Mouse (Mus musculus) myocyte (in vitro differentiated cells): ENCODE data around the gene Olfr1287. TPM values are rescaled to one million over a fixed set of nuclear protein-coding genes. Genes with fewer than 3 reads are reported as not detected.

Source experiments
- H3K27me3 ChIP-seq: one replicate; pipeline ENCODE4 v1.6.1; 2011; ENCODE audit not compliant: control insufficient read depth, insufficient read depth, insufficient read length
- H3K36me3 ChIP-seq: one replicate; pipeline ENCODE4 v1.6.1; 2011; ENCODE audit not compliant: control insufficient read depth, insufficient read depth
- H3K4me2 ChIP-seq: one replicate; pipeline ENCODE4 v1.6.1; 2011; ENCODE audit warnings: low read depth, control low read depth
- H3K4me3 ChIP-seq: one replicate; pipeline ENCODE4 v1.5.1; 2011; ENCODE audit warnings: mild to moderate bottlenecking, control low read depth, moderate library complexity
- H3K79me2 ChIP-seq: one replicate; pipeline ENCODE4 v1.6.1; 2011; ENCODE audit not compliant: control insufficient read depth, insufficient read depth
- H3ac ChIP-seq: one replicate; pipeline ENCODE4 v1.6.1; 2011; ENCODE audit not compliant: control insufficient read depth, insufficient read length
- CEBPB ChIP-seq: IDR thresholded peaks from 2 replicates; pipeline ENCODE4 v1.6.1; 2011; ENCODE audit warnings: mild to moderate bottlenecking, moderate library complexity; ENCODE audit not compliant: poor library complexity, insufficient read depth, severe bottlenecking
- E2F4 ChIP-seq: IDR thresholded peaks from one replicate; pipeline ENCODE4 v1.6.1; 2011; ENCODE audit warnings: mild to moderate bottlenecking, control low read depth, moderate library complexity; ENCODE audit not compliant: insufficient read depth
- MAX ChIP-seq: IDR thresholded peaks from one replicate; pipeline ENCODE4 v1.6.1; 2011; ENCODE audit warnings: low read depth, mild to moderate bottlenecking, control low read depth
- MYOD1 ChIP-seq, 3 experiments: IDR thresholded peaks; one replicate each; pipeline ENCODE4 v1.6.1; 2011; ENCODE audit warnings: control low read depth in 2 of 3, low read depth in 2 of 3, mild to moderate bottlenecking in 2 of 3, moderate library complexity in 1 of 3; ENCODE audit not compliant: insufficient read length in 2 of 3, control insufficient read depth in 1 of 3
- MYOG ChIP-seq, 3 experiments: IDR thresholded peaks; one replicate each; pipeline ENCODE4 v1.6.1; 2011; ENCODE audit warnings: control low read depth in 2 of 3, low read depth in 2 of 3, mild to moderate bottlenecking in 2 of 3; ENCODE audit not compliant: insufficient read length in 2 of 3, control insufficient read depth in 1 of 3, insufficient read depth in 1 of 3
- POLR2A ChIP-seq: IDR thresholded peaks from one replicate; pipeline ENCODE4 v1.6.1; 2011; ENCODE audit warnings: low read depth, mild to moderate bottlenecking, control low read depth, moderate library complexity; ENCODE audit not compliant: insufficient read length
- POLR2AphosphoS2 ChIP-seq: IDR thresholded peaks from one replicate; pipeline ENCODE4 v1.6.1; 2011; ENCODE audit warnings: low read depth, control low read depth; ENCODE audit not compliant: insufficient read length
- REST ChIP-seq: IDR thresholded peaks from one replicate; pipeline ENCODE4 v1.6.1; 2011; ENCODE audit warnings: mild to moderate bottlenecking, control low read depth, moderate library complexity; ENCODE audit not compliant: insufficient read depth, insufficient read length
- SRF ChIP-seq: IDR thresholded peaks from one replicate; pipeline ENCODE4 v1.6.1; 2011; ENCODE audit warnings: low read depth; ENCODE audit not compliant: control insufficient read depth, insufficient read length
- TCF12 ChIP-seq: IDR thresholded peaks from one replicate; pipeline ENCODE4 v1.6.1; 2011; ENCODE audit warnings: mild to moderate bottlenecking, control low read depth; ENCODE audit not compliant: poor library complexity, insufficient read depth, severe bottlenecking
- TCF3 ChIP-seq: IDR thresholded peaks from one replicate; pipeline ENCODE4 v1.6.1; 2011; ENCODE audit warnings: low read depth, control low read depth; ENCODE audit not compliant: insufficient read length
- USF1 ChIP-seq: IDR thresholded peaks from one replicate; pipeline ENCODE4 v1.6.1; 2011; ENCODE audit warnings: low read depth, mild to moderate bottlenecking, control low read depth, moderate library complexity
- polyA plus RNA-seq: library from polyadenylated mRNA; unstranded; fragments of >200 nt; fragmentation: generic; extraction: Trizol; gene quantifications from one replicate; pipeline ENCODE4 v1.2.1, GENCODE M21; 2012; ENCODE audit warnings: missing spikeins

Olfr1287 gene
- not detected for polyA plus RNA-seq

DNA sequence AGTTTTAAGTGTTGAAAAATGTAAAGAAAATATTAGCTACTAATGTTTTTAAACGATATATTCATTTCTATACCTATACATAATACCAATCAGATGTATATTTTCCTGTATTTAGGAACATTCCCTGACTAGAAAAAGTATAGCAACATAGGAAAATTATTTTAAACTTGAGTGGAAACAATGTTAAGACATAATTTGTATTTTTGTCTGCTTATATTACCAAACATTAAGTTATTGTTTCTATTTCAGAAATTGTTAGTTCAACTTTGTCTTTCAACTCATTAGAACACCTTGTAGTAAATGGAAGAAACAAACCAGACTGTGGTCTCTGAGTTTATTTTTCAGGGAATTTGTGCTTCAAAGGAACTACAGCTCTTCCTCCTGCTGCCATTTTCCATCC lies at the start of gene Olfr1287:
Olfr1287 (plus strand) TSS at position 301 of the 400 bp plus-strand sequence.
- Histone ChIP-seq H3K4me2 (no peak within 1 kb of the TSS), H3K36me3 (no peaks in the 10 kb centered on the region), H3K27me3 (no peaks in the 10 kb centered on the region), H3K79me2 (no peaks in the 10 kb centered on the region), H3ac (no peak within 1 kb of the TSS), H3K4me3 (no peak within 1 kb of the TSS)
- TF ChIP-seq MYOD1 (IDR thresholded peaks at IDR 0.05; ENCODE audit: control insufficient read depth in 1 of 3, insufficient read length in 2 of 3, low read depth in 2 of 3): no peak
- TF ChIP-seq USF1: no peak
- no peak for TF ChIP-seq MYOG (IDR thresholded peaks at IDR 0.05; ENCODE audit: control insufficient read depth in 1 of 3, insufficient read depth in 1 of 3, insufficient read length in 2 of 3, low read depth in 2 of 3)
- TF ChIP-seq TCF12: no peak

DNA sequence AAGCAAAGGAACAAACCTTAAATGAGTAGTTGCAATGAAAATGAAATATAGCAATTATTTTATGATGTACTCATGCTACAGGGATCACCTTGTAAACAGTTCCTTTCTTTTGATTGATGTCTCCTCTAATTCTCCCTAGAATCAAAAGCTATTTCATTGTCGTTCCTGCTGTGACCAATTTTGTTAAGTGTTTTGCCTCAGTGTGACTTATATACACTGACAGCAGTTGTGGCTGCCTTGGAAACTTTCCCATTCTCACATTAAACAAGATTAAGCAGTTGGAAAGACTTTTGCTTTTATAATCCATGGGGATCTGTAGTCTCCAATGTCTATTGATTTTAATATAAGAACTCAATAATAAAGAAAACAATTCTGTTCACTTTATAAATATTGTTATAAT lies 26.0 kb upstream of the Olfr1287 start, which contains the start of gene Olfr1286:
Olfr1286 (minus strand) TSS at position 185 of the 400 bp plus-strand sequence.
- no peaks in the 10 kb centered on the region for H3K36me3 ChIP-seq
- H3K4me2 ChIP-seq: no peak within 1 kb of the TSS
- H3K27me3 ChIP-seq: no peaks in the 10 kb centered on the region
- H3K4me3 ChIP-seq: no peak within 1 kb of the TSS
- no peak within 1 kb of the TSS for H3ac ChIP-seq
- TF ChIP-seq MYOG (IDR thresholded peaks at IDR 0.05; ENCODE audit: control insufficient read depth in 1 of 3, insufficient read depth in 1 of 3, insufficient read length in 2 of 3, low read depth in 2 of 3) (no peak), POLR2A (no peak), TCF12 (no peak), E2F4 (no peak), CEBPB (no peak)
- H3K79me2 ChIP-seq: no peaks in the 10 kb centered on the region

DNA sequence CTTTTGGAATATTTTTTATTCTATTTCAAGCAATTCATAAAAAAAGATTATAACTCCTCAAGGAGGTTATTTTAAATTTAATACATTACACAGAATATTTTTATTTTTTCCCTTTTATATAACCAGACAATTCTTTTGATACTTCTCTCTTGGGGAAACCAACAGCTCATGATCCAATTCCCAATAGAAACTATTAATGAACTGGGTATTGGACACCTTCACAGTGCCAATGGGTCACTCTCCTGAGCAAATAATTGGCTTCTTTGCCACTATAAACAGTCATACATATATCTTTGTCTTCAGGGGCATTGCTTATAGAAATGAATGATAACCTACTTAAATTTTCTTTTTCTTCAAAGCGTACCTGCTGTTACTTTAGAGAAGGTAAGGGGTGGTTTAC lies 24.9 kb downstream of the Olfr1287 start, which contains the start of gene Olfr1288:
Olfr1288 (plus strand) TSS at position 301 of the 400 bp plus-strand sequence.
- TF ChIP-seq USF1 (no peak), MAX (no peak), TCF12 (no peak)

DNA sequence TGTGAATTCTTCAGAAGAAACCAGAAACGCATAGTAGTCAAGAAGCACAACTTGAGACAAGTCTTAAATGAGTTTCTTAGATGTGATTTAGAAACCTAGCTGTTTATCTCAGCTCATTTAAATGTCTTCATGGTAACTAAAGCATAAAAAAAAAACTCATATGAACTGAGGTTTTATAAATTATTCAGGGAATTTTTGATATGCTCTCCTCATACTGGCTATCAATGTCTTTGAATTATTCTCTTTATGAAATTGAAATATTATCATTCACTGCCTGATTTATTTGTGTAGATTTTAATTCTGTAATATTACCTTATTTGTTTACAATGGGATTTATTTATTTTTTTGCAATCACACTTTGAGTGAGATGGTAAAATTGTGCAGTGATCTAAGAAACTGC lies 31.6 kb downstream of the Olfr1287 start, which contains the start of gene Olfr1289:
Olfr1289 (plus strand) TSS at position 301 of the 400 bp plus-strand sequence.
- Histone ChIP-seq H3K27me3 (no peaks in the 10 kb centered on the region), H3ac (no peak within 1 kb of the TSS), H3K4me2 (no peak within 1 kb of the TSS), H3K4me3 (no peak within 1 kb of the TSS), H3K36me3 (no peaks in the 10 kb centered on the region), H3K79me2 (no peaks in the 10 kb centered on the region)
- no peak for TF ChIP-seq E2F4
- TF ChIP-seq CEBPB: no peak
- no peak for TF ChIP-seq POLR2A
- TF ChIP-seq MYOG (IDR thresholded peaks at IDR 0.05; ENCODE audit: control insufficient read depth in 1 of 3, insufficient read depth in 1 of 3, insufficient read length in 2 of 3, low read depth in 2 of 3): no peak
- no peak for TF ChIP-seq REST
- TF ChIP-seq USF1: no peak
- TF ChIP-seq MYOD1 (IDR thresholded peaks at IDR 0.05; ENCODE audit: control insufficient read depth in 1 of 3, insufficient read length in 2 of 3, low read depth in 2 of 3): no peak
- TF ChIP-seq SRF: no peak
- TF ChIP-seq TCF12: no peak
- no peak for TF ChIP-seq TCF3
- TF ChIP-seq MAX: no peak
- no peak for TF ChIP-seq POLR2AphosphoS2

More for the DNA sequence above, 24.9 kb downstream of the Olfr1287 start, which contains the start of gene Olfr1288:
- Histone ChIP-seq H3K4me3 (no peak within 1 kb of the TSS), H3K27me3 (no peaks in the 10 kb centered on the region), H3ac (no peak within 1 kb of the TSS), H3K4me2 (no peak within 1 kb of the TSS), H3K79me2 (no peaks in the 10 kb centered on the region), H3K36me3 (no peaks in the 10 kb centered on the region)

DNA sequence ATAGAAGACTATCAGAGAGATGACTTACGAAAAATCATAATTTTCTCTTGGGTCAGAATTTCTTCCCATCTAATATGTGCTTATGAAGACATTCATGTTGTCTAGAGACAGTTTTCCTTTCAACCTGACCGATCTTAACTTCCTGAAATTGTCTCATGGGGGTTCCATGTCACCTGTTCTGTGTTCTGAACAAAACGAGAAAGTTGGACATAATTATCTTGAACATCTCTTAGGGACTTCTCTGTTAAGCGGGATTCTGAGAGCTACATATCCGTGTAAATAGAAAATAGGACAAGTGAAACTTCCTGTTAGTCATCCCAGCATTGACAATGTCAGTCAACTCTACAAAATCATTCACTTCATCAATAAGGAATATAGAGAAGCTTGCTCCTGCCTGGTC lies 44.8 kb downstream of the Olfr1287 start, which contains the start of gene Olfr1290:
Olfr1290 (minus strand) TSS at position 101 of the 400 bp plus-strand sequence.
- TF ChIP-seq TCF12: no peak
- TF ChIP-seq MAX: no peak
- TF ChIP-seq POLR2A: no peak
- TF ChIP-seq MYOG (IDR thresholded peaks at IDR 0.05; ENCODE audit: control insufficient read depth in 1 of 3, insufficient read depth in 1 of 3, insufficient read length in 2 of 3, low read depth in 2 of 3): no peak
- TF ChIP-seq USF1: no peak
- no peak for TF ChIP-seq TCF3
- no peak for TF ChIP-seq CEBPB
- no peak for TF ChIP-seq SRF
- TF ChIP-seq MYOD1 (IDR thresholded peaks at IDR 0.05; ENCODE audit: control insufficient read depth in 1 of 3, insufficient read length in 2 of 3, low read depth in 2 of 3): no peak
- no peak for TF ChIP-seq E2F4
- no peak for TF ChIP-seq POLR2AphosphoS2
- TF ChIP-seq REST: no peak

More for the DNA sequence above, 44.8 kb downstream of the Olfr1287 start, which contains the start of gene Olfr1290:
- H3K4me2 ChIP-seq: no peak within 1 kb of the TSS
- H3ac ChIP-seq: no peak within 1 kb of the TSS
- H3K4me3 ChIP-seq: no peak within 1 kb of the TSS
- H3K36me3 ChIP-seq: no peaks in the 10 kb centered on the region
- H3K79me2 ChIP-seq: no peaks in the 10 kb centered on the region
- no peaks in the 10 kb centered on the region for H3K27me3 ChIP-seq
